Mouse (Mus musculus) lung, embryonic 15.5 days (tissue): Measurements from ENCODE around the gene Arhgef16. TPM values are rescaled to one million over a fixed set of nuclear protein-coding genes. Genes with fewer than 3 reads are reported as not detected.

Source experiments
- ATAC-seq: fragments of 200-750 bp; cut with Nextera tagmentation; 2 replicates; pipeline ENCODE4 v1.8.0; 2017; ENCODE audit warnings: moderate number of reproducible peaks, borderline replicate concordance; ENCODE audit not compliant: low FRiP score, low TSS enrichment; ENCODE audit errors: extremely low read depth
- H3K27ac ChIP-seq: fragments of 300-500 bp; sonication (generic); 2 replicates; pipeline ENCODE4 v1.5.1; 2015; ENCODE audit warnings: moderate library complexity, mild to moderate bottlenecking, inconsistent platforms
- H3K27me3 ChIP-seq: fragments of 300-500 bp; sonication (generic); 2 replicates; pipeline ENCODE4 v1.6.1; 2015; ENCODE audit warnings: inconsistent platforms
- H3K36me3 ChIP-seq: fragments of 300-500 bp; sonication (generic); 2 replicates; pipeline ENCODE4 v1.6.1; 2015; ENCODE audit warnings: inconsistent platforms
- H3K4me1 ChIP-seq: fragments of 300-500 bp; sonication (generic); 2 replicates; pipeline ENCODE4 v1.6.1; 2015; ENCODE audit warnings: inconsistent platforms
- H3K4me2 ChIP-seq: fragments of 300-500 bp; sonication (generic); 2 replicates; pipeline ENCODE4 v1.6.1; 2015; ENCODE audit warnings: inconsistent platforms, mild to moderate bottlenecking, moderate library complexity
- H3K4me3 ChIP-seq: fragments of 300-500 bp; sonication (generic); 2 replicates; pipeline ENCODE4 v1.5.1; 2015; ENCODE audit warnings: mild to moderate bottlenecking, inconsistent platforms
- H3K9ac ChIP-seq: fragments of 300-500 bp; sonication (generic); 2 replicates; pipeline ENCODE4 v1.6.1; 2015; ENCODE audit warnings: inconsistent platforms
- H3K9me3 ChIP-seq: fragments of 300-500 bp; sonication (generic); 2 replicates; pipeline ENCODE4 v1.6.1; 2016; ENCODE audit warnings: inconsistent platforms
- WGBS: fragments of 180-500 bp; shearing (Covaris S2); methylation state at CpG from one replicate; pipeline ENCODE4 v1.1.7; 2015; 5-methylcytosine and 5-hydroxymethylcytosine counted together
- polyA plus RNA-seq: library from polyadenylated mRNA; unstranded; fragments of >200 nt; fragmentation: Nextera tagmentation; extraction: Ambion mirVana; gene quantifications from 2 replicates; pipeline ENCODE4 v1.2.1, GENCODE M21; 2015

Gene Arhgef16
- polyA plus RNA-seq, 1 experiment from 2014 or later: 23.0 TPM

GRCm38 (mm10) chr4:154325410-154325809 is 23.9 kb upstream of the Arhgef16 start:
- H3K4me3 ChIP-seq: no peak overlapping the region
- no peak for ATAC-seq
- peaks cover 6% of the 10 kb centered on the region; the same call in 1 of the 2 replicates for H3K27me3 ChIP-seq
- no peak overlapping the region for H3K27ac ChIP-seq
- no peak overlapping the region for H3K9ac ChIP-seq
- H3K36me3 ChIP-seq: no peaks in the 10 kb centered on the region
- no peak overlapping the region for H3K4me2 ChIP-seq
- 58% methylated on average over 4 of the region's 4 CpGs for WGBS
- no peaks in the 10 kb centered on the region for H3K4me1 ChIP-seq
- no peaks in the 10 kb centered on the region for H3K9me3 ChIP-seq

DNA sequence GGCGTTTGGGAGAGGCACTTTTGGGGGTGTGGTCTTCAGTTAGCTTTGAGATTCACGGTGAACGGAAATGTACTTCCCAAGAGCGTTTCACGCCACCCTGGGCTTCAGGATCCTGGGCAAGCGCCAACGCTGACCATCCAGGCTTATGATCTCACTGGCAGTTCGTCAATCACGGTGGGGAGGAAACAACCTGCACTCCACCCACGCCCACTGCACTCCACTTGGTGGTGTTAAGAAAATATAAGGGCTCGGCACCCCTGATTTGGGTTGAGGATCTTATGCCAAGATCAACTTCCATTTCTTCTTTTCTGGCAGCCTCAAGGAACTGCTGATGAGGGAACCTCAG is 12.1 kb upstream of the Arhgef16 start:
- Histone ChIP-seq H3K36me3 (no peaks in the 10 kb centered on the region), H3K27ac (no peak overlapping the region), H3K9me3 (no peaks in the 10 kb centered on the region), H3K9ac (no peak overlapping the region), H3K4me3 (no peak overlapping the region), H3K4me2 (no peak overlapping the region), H3K4me1 (no peaks in the 10 kb centered on the region), H3K27me3 (no peaks in the 10 kb centered on the region)
- WGBS: 54% methylated on average over 11 of the region's 11 CpGs
- no peak for ATAC-seq

DNA sequence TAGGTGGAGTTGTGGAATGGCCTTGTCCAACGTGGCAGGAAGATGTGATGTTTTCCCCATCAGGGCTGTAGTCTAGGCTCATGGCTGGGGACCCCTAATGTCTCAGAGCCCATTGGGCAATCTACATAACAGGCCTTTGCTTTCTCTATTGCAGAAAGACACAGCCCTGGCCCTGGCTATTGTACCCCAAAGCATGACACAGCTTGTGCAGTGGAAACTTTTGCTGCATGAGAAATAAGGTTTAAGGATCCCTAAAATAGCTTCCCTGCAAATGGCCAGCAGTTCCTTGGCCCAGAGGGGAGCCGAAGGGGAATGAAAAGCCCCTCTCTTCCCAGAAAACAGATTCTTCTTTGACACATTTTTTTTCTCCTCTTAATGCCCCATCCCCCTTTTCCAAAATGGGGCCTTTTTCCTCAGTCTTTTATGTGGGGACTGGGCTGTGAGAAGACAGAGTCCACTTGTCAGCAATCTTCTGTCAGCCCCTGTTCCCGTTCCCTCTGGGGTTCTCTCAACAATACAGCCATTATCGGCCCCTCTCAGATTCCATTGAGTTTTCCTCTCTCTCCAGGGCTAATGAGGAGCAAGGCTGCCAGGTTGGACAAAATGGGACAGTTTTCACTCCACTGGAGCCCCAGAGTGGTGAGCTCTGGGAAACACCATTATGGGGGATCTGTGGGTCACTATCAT is 11.6 kb upstream of the Arhgef16 start:
- Histone ChIP-seq H3K4me1 (no peaks in the 10 kb centered on the region), H3K4me3 (no peak overlapping the region), H3K27ac (no peak overlapping the region), H3K9ac (no peak overlapping the region), H3K9me3 (no peaks in the 10 kb centered on the region), H3K36me3 (no peaks in the 10 kb centered on the region), H3K4me2 (no peak overlapping the region), H3K27me3 (no peaks in the 10 kb centered on the region)
- ATAC-seq: no peak
- WGBS: 32% methylated on average over 4 of the region's 4 CpGs

DNA sequence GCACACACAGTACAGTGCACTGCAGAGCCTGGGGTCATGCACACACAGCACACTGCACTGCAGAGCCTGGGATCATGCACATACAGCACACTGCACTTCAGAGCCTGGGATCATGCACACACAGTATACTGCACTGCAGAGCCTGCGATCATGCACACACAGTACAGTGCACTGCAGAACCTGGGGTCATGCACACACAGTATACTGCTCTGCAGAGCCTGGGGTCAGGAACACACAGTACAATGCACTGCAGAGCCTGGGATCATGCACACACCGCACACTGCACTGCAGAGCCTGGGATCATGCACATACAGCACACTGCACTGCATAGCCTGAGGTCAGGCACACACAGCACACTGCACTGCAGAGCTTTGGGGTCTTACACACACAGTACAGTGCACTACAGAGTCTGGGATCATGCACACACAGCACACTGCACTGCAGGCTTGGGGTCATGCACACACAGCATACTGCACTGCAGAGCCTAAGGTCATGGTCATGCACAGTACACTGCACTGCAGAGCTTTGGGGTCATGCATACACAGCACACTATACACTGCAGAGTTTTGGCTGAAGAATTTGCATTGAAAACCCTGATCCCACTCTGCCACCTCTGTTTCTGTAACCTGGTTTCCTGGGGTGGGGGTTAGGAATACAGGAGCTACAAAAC is 10.8 kb upstream of the Arhgef16 start:
- no peak for ATAC-seq
- no peak overlapping the region for H3K4me2 ChIP-seq
- H3K4me3 ChIP-seq: no peak overlapping the region
- no peaks in the 10 kb centered on the region for H3K36me3 ChIP-seq
- H3K9ac ChIP-seq: no peak overlapping the region
- no peaks in the 10 kb centered on the region for H3K4me1 ChIP-seq
- no peaks in the 10 kb centered on the region for H3K9me3 ChIP-seq
- H3K27me3 ChIP-seq: no peaks in the 10 kb centered on the region
- H3K27ac ChIP-seq: no peak overlapping the region
- WGBS: 90% methylated on average over 2 of the region's 2 CpGs

DNA sequence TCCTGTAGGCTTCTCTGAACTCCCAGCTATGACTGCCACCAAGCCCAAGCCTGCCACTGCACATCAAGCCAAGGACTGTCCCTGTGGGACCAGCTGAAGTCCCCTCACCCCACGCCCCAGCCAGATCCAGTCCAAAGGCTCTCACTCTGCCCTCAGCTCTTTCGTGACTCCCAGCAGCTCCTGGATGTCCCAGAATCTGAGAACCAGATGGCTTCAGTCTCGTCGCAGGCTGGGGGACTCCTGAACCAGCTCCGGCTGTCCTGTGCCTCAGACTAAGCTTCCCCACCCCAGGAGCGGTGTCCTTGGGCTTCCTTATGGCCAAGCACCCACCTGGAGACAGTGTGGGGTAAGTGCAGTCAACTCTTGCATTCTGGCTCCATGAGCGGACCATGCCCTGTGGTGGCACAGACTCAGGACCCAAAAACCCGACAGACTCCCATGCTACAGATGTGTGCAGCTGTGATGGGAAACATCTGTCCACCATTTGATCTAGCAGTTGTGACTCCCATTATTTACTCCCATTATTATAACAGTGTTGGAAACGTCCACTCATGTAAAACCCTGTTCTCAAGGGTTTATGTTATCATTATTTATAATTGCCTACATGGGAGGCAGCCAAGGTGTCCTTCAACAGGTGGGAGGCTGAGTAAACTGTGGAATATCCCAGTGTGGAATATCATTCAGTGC is 9.2 kb upstream of the Arhgef16 start:
- Histone ChIP-seq H3K36me3 (no peaks in the 10 kb centered on the region), H3K27ac (peak overlapping the region; percentile 7; the same call in 1 of the 2 replicates), H3K27me3 (no peaks in the 10 kb centered on the region), H3K4me1 (no peaks in the 10 kb centered on the region), H3K4me2 (no peak overlapping the region), H3K4me3 (no peak overlapping the region), H3K9ac (no peak overlapping the region), H3K9me3 (no peaks in the 10 kb centered on the region)
- ATAC-seq: peak; percentile 67; the same call in 1 of the 2 replicates
- 43% methylated on average over 9 of the region's 9 CpGs for WGBS

DNA sequence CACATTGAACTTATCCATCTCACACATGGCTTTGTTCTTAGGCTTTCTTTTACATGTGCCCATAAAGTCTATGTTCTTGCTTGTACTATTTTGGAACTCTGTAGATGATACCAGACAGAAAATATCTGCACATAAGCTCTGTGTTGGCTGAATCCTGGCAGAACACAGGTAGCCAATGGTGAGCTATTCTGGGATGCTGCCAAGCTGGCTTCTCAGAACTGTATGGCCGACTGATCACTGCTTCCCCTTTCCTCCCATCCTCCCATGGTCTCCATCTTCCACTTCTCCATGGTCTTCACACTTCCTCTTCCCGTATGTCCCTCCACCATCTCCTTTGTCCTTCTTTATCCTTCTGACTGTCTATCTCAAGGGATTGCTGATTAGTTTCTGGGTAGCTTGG is 7.7 kb upstream of the Arhgef16 start:
- no peak overlapping the region for H3K4me3 ChIP-seq
- H3K36me3 ChIP-seq: no peaks in the 10 kb centered on the region
- H3K4me2 ChIP-seq: no peak overlapping the region
- 74% methylated on average over 2 of the region's 2 CpGs for WGBS
- no peaks in the 10 kb centered on the region for H3K27me3 ChIP-seq
- no peaks in the 10 kb centered on the region for H3K9me3 ChIP-seq
- H3K27ac ChIP-seq: no peak overlapping the region
- ATAC-seq: no peak
- no peak overlapping the region for H3K9ac ChIP-seq
- H3K4me1 ChIP-seq: no peaks in the 10 kb centered on the region

GRCm38 (mm10) chr4:154299541-154300271 is 1.8 kb downstream of the Arhgef16 start:
- Histone ChIP-seq H3K9ac (peak overlapping the region; percentile 46), H3K36me3 (no peaks in the 10 kb centered on the region), H3K4me3 (peak overlapping the region; percentile 54), H3K4me1 (peaks cover 16% of the 10 kb centered on the region), H3K4me2 (peak overlapping the region; percentile 82), H3K9me3 (no peaks in the 10 kb centered on the region), H3K27me3 (peaks cover 32% of the 10 kb centered on the region), H3K27ac (peak overlapping the region; percentile 84)
- WGBS: under 1% methylated on average over 65 of the region's 66 CpGs
- peak; percentile 78 for ATAC-seq

GRCm38 (mm10) chr4:154297761-154298160 is 3.7 kb downstream of the Arhgef16 start:
- no peak overlapping the region for H3K9ac ChIP-seq
- no peak overlapping the region for H3K4me3 ChIP-seq
- peak overlapping the region; percentile 21; the same call in 1 of the 2 replicates for H3K4me2 ChIP-seq
- WGBS: 25% methylated on average over 9 of the region's 9 CpGs
- peaks cover 32% of the 10 kb centered on the region for H3K27me3 ChIP-seq
- H3K9me3 ChIP-seq: no peaks in the 10 kb centered on the region
- ATAC-seq: no peak
- peaks cover 32% of the 10 kb centered on the region for H3K4me1 ChIP-seq
- no peak overlapping the region for H3K27ac ChIP-seq
- H3K36me3 ChIP-seq: no peaks in the 10 kb centered on the region

DNA sequence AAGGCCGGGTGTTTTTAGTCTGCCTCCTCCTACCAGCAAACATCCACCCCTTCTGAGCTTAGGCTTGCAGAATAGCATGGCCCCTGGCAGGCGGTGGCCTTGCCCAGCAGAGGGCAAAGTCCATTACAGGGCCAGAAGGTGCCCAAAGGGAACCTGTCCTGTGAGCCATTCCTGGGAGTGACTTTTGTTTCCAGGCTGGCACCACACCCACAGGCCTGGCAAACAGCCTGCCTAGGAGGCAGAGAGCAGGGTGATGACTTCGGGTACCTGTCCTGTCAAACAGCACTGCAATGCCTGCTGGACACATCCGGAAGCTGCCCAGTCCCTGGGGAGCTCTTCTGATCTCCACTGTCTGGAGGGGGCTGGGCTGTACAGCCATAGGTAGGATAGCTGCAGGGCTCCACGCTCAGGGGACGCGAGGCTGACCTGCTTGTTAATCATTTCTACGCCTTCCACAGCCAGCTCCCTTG is 7.2 kb downstream of the Arhgef16 start:
- Histone ChIP-seq H3K4me1 (peaks cover 19% of the 10 kb centered on the region), H3K4me2 (no peak overlapping the region), H3K4me3 (no peak overlapping the region), H3K9ac (no peak overlapping the region), H3K9me3 (no peaks in the 10 kb centered on the region), H3K27ac (peak overlapping the region; percentile 70), H3K27me3 (peaks cover 10% of the 10 kb centered on the region), H3K36me3 (no peaks in the 10 kb centered on the region)
- no peak for ATAC-seq
- 19% methylated on average over 8 of the region's 8 CpGs for whole genome bisulfite sequencing

DNA sequence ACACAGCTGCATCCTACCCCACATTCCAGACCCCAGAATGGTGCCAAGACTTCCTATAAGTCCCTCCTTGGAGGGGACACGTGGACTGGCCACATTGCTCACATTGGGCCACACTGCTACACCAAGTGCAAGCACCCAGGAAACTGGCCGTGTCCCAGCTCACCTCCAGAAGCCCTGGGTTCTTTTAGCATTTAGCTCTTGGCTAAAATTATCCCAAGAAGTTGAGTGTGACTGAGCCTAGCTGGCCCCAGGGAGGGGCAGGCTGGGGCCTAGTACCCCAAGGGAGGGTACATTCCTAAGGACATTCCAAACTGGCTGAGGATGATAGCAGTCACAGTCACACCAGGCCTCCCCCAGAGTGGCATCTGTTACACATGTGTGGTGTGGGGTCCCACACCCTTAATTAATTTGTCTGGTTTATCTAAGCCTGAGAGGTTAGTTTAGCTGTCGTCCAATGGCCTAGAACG is 7.7 kb downstream of the Arhgef16 start:
- 36% methylated on average over 4 of the region's 4 CpGs for WGBS
- Histone ChIP-seq H3K4me3 (no peak overlapping the region), H3K4me1 (peaks cover 19% of the 10 kb centered on the region), H3K27me3 (peaks cover 5% of the 10 kb centered on the region; the same call in 1 of the 2 replicates), H3K36me3 (no peaks in the 10 kb centered on the region), H3K4me2 (no peak overlapping the region), H3K9ac (no peak overlapping the region), H3K9me3 (no peaks in the 10 kb centered on the region), H3K27ac (peak overlapping the region; percentile 70)
- peak; percentile 15; the same call in 1 of the 2 replicates for ATAC-seq

DNA sequence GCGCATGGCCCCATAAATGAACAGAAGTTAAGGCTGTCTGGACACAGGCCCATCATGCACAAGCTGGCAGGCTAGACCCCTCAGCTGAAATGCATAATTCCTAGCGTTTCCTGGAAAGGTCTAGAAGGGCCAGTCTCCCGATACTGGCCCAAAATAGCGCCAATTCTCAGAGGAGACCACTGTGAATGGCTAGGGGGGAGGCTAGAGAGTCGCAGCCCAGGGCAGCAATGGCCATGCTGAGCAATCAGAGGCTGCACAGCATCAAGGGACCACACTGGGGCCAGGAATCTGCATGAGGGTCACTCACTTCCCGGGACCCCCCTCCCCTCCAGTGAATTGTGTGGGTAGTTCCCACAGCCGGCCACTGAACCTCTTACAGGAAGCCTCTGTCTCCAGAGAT is 17.8 kb downstream of the Arhgef16 start:
- Histone ChIP-seq H3K36me3 (no peaks in the 10 kb centered on the region), H3K9me3 (no peaks in the 10 kb centered on the region), H3K27ac (no peak overlapping the region), H3K27me3 (no peaks in the 10 kb centered on the region), H3K9ac (no peak overlapping the region), H3K4me2 (no peak overlapping the region), H3K4me1 (no peaks in the 10 kb centered on the region), H3K4me3 (no peak overlapping the region)
- ATAC-seq: no peak
- WGBS: 67% methylated on average over 7 of the region's 7 CpGs
